Mouse (Mus musculus) megakaryocyte, embryonic 14.5 days (primary cell): ENCODE results near the gene Pla2g4b. TPM values are rescaled to one million over a fixed set of nuclear protein-coding genes. Genes with fewer than 3 reads are reported as not detected.
A peak's percentile ranks its signal among the peaks of the same experiment; 100 is the strongest.

Experiments used
- H3K27me3 ChIP-seq: replicated peaks from 2 replicates; pipeline ENCODE3; 2012; ENCODE audit warnings: inconsistent platforms
- H3K36me3 ChIP-seq: replicated peaks from 2 replicates; pipeline ENCODE3; 2012; ENCODE audit warnings: low read length, inconsistent platforms, mixed read lengths
- H3K4me1 ChIP-seq: 2 replicates; pipeline ENCODE4 v1.6.1; 2012; ENCODE audit warnings: inconsistent platforms
- H3K4me3 ChIP-seq: replicated peaks from 2 replicates; pipeline ENCODE3; 2012; ENCODE audit warnings: moderate library complexity, mild to moderate bottlenecking, inconsistent platforms
- H3K9me3 ChIP-seq: 2 replicates; pipeline ENCODE4 v1.6.1; 2012; ENCODE audit warnings: inconsistent platforms
- FLI1 ChIP-seq: IDR thresholded peaks from 2 replicates; pipeline ENCODE4 v1.6.1; 2012; ENCODE audit warnings: low read length, inconsistent platforms, mixed read lengths
- GATA1 ChIP-seq: IDR thresholded peaks from 3 replicates; pipeline ENCODE4 v1.6.1; 2012; ENCODE audit warnings: mixed read lengths, low read length, inconsistent platforms, borderline replicate concordance
- polyA plus RNA-seq: library from polyadenylated mRNA; stranded (reverse); fragments of >175 nt; gene quantifications from 2 replicates; pipeline ENCODE4 v1.2.3, GENCODE M21; 2012; ENCODE audit warnings: low replicate concordance; ENCODE audit not compliant: insufficient read depth

Pla2g4b gene
- polyA plus RNA-seq, 1 experiment, result 0.34 TPM

DNA sequence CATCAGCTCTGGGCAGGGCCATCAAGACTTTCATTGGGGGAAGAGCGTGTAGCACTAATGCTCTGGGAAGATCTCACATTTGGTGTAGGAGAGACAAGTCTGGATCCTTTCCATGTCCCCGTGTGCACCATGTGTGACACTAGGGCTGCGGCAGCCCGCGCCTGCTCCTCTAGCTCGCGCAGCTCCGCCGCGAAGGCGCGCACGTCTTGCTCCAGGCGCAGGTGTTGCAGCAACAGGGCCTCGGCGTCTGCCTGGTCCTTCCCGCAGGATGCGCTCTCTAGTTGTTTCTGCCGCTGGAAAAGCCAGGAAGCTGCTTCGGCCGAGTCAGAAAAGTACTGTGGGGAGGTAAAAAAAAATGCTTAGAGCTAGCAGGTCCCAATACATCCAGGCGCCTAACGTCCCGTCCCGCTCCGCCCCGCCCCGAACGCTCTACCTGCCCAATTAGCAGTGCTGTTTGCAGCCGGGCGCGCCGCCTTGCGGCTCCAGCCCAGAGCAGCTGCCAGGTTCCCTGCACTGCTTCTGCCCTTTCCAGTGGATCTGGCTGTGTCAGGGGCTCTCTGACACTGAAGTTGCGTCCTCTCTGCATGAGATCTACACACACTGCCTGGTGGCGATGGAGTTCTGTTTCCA is 43.0 kb downstream of the Pla2g4b start:
- peak overlapping the region; percentile 62 for H3K4me3 ChIP-seq
- H3K36me3 ChIP-seq, result no peaks in the 10 kb centered on the region
- H3K9me3 ChIP-seq, result no peaks in the 10 kb centered on the region
- H3K4me1 ChIP-seq, result peaks cover 15% of the 10 kb centered on the region
- peaks cover 79% of the 10 kb centered on the region for H3K27me3 ChIP-seq
- TF ChIP-seq GATA1, result no peak
- no peak for TF ChIP-seq FLI1

DNA sequence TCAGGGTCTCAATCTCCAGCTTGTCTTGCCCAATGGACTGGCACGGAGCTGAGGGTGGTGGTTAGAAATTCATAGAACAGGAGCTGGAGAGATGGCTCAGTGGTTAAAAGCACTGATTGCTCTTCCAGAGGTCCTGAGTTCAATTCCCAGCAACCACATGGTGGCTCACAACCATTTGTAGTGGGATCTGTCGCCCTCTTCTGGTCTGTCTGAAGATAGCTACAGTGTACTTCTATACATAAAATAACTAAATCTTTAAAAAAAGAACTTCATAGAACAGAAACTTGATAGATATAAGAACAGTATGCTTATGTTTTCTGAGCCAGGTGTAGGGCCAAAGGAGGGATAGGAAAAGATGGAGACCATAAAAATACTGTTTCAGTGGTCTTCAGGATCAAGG is 49.2 kb downstream of the Pla2g4b start:
- Histone ChIP-seq H3K4me1 (peaks cover 29% of the 10 kb centered on the region), H3K27me3 (peaks cover 29% of the 10 kb centered on the region)

DNA sequence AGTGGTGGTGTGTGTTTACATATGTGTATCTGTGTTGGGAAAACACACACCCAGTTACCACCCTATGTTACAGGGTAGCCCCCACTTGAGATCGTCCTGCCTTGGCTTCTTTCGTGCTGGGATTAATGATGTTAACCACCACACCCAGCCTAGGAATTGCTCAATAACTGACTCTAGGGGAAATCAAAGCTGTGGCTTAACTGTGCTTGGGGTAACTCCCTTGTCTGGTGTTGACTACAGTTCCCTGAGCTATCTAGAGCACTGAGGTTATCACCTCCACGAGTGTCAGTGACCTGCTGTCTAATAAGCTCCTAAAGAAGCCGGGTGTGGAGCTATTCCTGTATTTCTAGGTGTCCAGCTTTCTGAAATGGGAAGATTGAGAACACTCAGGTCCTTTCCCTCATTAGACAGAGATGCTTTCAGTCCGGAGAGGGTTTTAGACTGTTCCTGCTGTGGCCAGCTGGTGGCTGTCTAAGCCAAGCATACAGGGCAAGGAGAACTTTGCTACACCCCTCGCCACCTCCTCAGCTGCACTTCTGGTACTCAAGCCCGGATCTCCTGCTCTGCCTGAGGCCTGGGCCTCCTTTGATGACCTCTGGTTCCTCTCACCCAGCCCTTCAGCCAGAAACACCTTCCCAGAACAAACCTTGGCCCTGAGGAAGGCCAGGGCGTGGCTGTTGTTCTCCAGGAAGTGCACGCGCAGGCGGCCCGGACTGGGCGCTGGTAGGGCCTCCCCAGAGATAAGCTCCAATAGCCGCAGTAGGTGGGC is 51.6 kb downstream of the Pla2g4b start:
- peaks cover 49% of the 10 kb centered on the region for H3K36me3 ChIP-seq
- peaks cover 14% of the 10 kb centered on the region for H3K27me3 ChIP-seq
- peaks cover 9% of the 10 kb centered on the region; the same call in 1 of the 2 replicates for H3K9me3 ChIP-seq
- peaks cover 33% of the 10 kb centered on the region for H3K4me1 ChIP-seq
- no peak overlapping the region for H3K4me3 ChIP-seq
- no peak for TF ChIP-seq FLI1
- no peak for TF ChIP-seq GATA1

More for the DNA sequence above, 49.2 kb downstream of the Pla2g4b start:
- no peak for TF ChIP-seq GATA1
- TF ChIP-seq FLI1, result no peak
- Histone ChIP-seq H3K4me3 (no peak overlapping the region), H3K36me3 (peaks cover 26% of the 10 kb centered on the region), H3K9me3 (peaks cover 8% of the 10 kb centered on the region; the same call in 1 of the 2 replicates)

DNA sequence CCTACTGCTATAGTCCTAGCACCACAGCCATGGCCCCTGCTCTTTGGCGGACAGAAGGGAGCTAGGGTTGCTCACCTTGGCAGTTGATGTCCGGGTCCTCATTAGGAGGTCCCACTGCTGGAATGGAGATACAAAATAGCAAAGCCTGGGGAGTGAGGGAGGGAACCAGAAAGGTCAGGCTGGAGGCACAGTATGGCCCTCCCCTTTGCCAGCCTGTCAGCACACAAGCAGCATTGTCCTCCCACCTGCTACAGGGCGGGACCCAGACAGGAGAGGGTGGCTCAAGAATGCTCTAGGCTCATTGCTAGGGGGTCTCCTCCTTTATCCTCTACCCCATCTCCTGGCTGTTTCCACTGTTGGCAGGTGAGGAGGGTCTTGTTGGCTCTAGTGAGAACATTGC is 52.8 kb downstream of the Pla2g4b start:
- no peak for TF ChIP-seq FLI1
- TF ChIP-seq GATA1, result no peak
- peaks cover 41% of the 10 kb centered on the region for H3K4me1 ChIP-seq
- H3K9me3 ChIP-seq, result peaks cover 9% of the 10 kb centered on the region; the same call in 1 of the 2 replicates
- peaks cover 62% of the 10 kb centered on the region for H3K36me3 ChIP-seq
- no peak overlapping the region for H3K4me3 ChIP-seq
- H3K27me3 ChIP-seq, result peaks cover 4% of the 10 kb centered on the region

DNA sequence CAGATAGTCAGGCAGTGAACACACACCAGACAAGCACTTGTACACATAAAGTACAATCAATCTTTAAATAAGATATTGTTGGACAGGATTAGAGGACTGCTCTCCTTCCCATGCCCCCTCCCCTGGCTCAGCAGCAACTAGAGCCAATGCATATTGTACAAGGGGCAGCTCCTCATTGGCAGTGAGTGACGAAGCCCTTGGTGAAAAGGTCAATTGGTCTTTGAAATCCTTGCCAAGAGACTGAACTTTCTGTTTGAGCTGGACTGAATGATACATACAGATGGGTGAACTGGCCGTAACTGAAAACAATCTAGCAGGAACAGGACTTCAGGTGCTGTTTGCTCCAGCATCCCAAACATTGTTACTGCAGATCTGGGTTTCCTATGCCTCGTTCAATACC is 54.2 kb downstream of the Pla2g4b start:
- Histone ChIP-seq H3K4me1 (peaks cover 49% of the 10 kb centered on the region), H3K9me3 (0 out of 2 replicates have a peak, but pooled peaks cover 3% of the 10 kb centered on the region), H3K4me3 (no peak overlapping the region), H3K36me3 (peaks cover 74% of the 10 kb centered on the region), H3K27me3 (no peaks in the 10 kb centered on the region)
- TF ChIP-seq FLI1 (no peak), GATA1 (no peak)

DNA sequence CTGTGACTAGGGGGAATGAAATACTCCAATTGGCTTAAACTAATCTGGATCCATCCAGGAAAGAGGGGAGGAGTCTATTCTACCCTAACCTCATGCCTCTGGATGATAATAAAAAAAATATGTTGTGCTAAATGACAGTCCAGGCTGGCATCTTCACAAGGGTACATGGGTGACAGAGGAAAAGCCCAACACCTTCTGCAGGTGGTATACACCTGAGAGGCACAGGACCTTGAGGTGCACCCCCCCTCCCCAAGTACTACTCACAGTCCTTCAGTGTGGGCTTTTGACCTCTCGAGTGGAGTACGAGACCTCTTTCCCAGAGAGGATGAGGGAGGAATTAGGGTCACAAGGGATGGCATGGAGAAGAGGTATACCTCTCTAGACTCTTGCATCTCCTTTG is 54.7 kb downstream of the Pla2g4b start:
- Histone ChIP-seq H3K36me3 (peaks cover 76% of the 10 kb centered on the region), H3K4me3 (no peak overlapping the region), H3K4me1 (peaks cover 54% of the 10 kb centered on the region), H3K9me3 (0 out of 2 replicates have a peak, but pooled peaks cover 3% of the 10 kb centered on the region), H3K27me3 (no peaks in the 10 kb centered on the region)
- no peak for TF ChIP-seq FLI1

DNA sequence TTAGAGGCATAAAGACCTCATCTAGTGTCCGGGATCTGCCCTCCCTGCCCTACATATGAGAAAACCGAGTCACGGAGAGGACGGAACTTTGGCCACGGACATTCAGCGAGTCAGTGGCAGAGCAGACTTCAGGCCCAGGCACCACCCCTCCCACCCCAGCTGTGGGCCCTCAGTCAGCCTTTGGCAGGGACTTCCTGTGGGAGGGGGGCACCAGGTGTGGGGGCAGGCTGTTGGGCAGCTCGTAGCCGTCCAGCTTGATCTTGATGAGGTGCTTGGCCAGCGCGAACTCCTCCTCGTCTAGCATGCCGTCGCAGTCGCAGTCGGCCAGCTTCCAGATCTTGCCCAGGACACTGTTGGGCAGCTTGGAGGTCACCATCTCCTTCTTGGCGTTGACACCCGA is 57.8 kb downstream of the Pla2g4b start:
- H3K4me1 ChIP-seq, result peaks cover 64% of the 10 kb centered on the region
- TF ChIP-seq GATA1 (no peak), FLI1 (no peak)
- H3K4me3 ChIP-seq, result no peak overlapping the region
- H3K27me3 ChIP-seq, result no peaks in the 10 kb centered on the region
- 0 out of 2 replicates have a peak, but pooled peaks cover 3% of the 10 kb centered on the region for H3K9me3 ChIP-seq
- H3K36me3 ChIP-seq, result peaks cover 86% of the 10 kb centered on the region

Other genes starting within 250 kb of the Pla2g4b start
- gene Rpap1, start 245.9 kb upstream of the Pla2g4b start, polyA plus RNA-seq, result 8.7 and 9.1 TPM in 2 replicates
- 0.64 TPM in 1 of 2 replicates, not detected in the other for gene Tyro3, start 235.7 kb upstream of the Pla2g4b start, polyA plus RNA-seq
- gene Mga, start 136.2 kb upstream of the Pla2g4b start, polyA plus RNA-seq, result 0.28 and 1.3 TPM in 2 replicates
- 0.82 TPM in 1 of 2 replicates, not detected in the other for gene Mapkbp1, start 60.7 kb upstream of the Pla2g4b start, polyA plus RNA-seq
- 4.2 and 5.5 TPM in 2 replicates for gene Jmjd7, start 5.9 kb upstream of the Pla2g4b start, polyA plus RNA-seq
- gene Gm28042, start 5.9 kb upstream of the Pla2g4b start, polyA plus RNA-seq, result 0.16 TPM in 1 of 2 replicates, not detected in the other
- gene Ehd4, start 121.2 kb downstream of the Pla2g4b start, polyA plus RNA-seq, result 55.8 and 61.8 TPM in 2 replicates
- 0.07 TPM in 1 of 2 replicates, not detected in the other for gene Pla2g4e, start 211.9 kb downstream of the Pla2g4b start, polyA plus RNA-seq